Mouse (Mus musculus): ENCODE results near the gene Supt4a. TPM values are rescaled to one million over a fixed set of nuclear protein-coding genes. Genes with fewer than 3 reads are reported as not detected.

Gene Supt4a
- total RNA-seq, 2 experiments from 2014 or later, result 67.8 to 77.6 TPM

GRCm38 (mm10) chr11:87768745-87769144 is 31.4 kb downstream of the Supt4a start:
- DNase-seq, result no peak

- peak; percentile 88 for DNase-seq
Measured at GRCm38 (mm10) chr11:87770989-87771388, 33.6 kb downstream of the Supt4a start.

GRCm38 (mm10) chr11:87772354-87772753 is 35.0 kb downstream of the Supt4a start:
- DNase-seq, result no peak

- peak; percentile 75 for DNase-seq
Measured at GRCm38 (mm10) chr11:87778100-87778765, 40.9 kb downstream of the Supt4a start.

GRCm38 (mm10) chr11:87778915-87779314 is 41.6 kb downstream of the Supt4a start:
- no peak for DNase-seq

- peak; percentile 28 for DNase-seq
Measured at GRCm38 (mm10) chr11:87779392-87779791, 42.0 kb downstream of the Supt4a start.

- DNase-seq, result no peak
Measured at GRCm38 (mm10) chr11:87780130-87780529, 42.8 kb downstream of the Supt4a start.

GRCm38 (mm10) chr11:87790088-87790487 is 52.7 kb downstream of the Supt4a start:
- no peak for DNase-seq

Small RNA genes within 50 kb of the gene (microRNA-seq; reads per million reads assigned to microRNA genes)
- gene Mir142 (not detected), gene Mir142b (not detected)

Other genes starting within 250 kb of the Supt4a start
- not detected for gene Gm11492, start 170.9 kb upstream of the Supt4a start, total RNA-seq (2021)
- 10 to 100 TPM; 54.9 to 55.4 TPM for gene Sept4, start 168.6 kb upstream of the Supt4a start, total RNA-seq (2021)
- gene Mtmr4, start 145.4 kb upstream of the Supt4a start, total RNA-seq (2021), result 10 to 100 TPM; 23.9 to 28.4 TPM
- under 1 TPM; 0.12 TPM for gene Hsf5, start 120.4 kb upstream of the Supt4a start, total RNA-seq (2021)
- gene Rnf43, start 74.8 kb upstream of the Supt4a start, total RNA-seq (2021), result 1 to 10 TPM; 2.8 to 3.4 TPM
- 1 to 10 TPM; 1.8 to 4.2 TPM for gene Tspoap1, start 23.0 kb downstream of the Supt4a start, total RNA-seq (2021)
- 1 to 10 TPM; 4.8 to 6.2 TPM for gene Mpo, start 56.0 kb downstream of the Supt4a start, total RNA-seq (2021)
- gene Lpo, start 90.7 kb downstream of the Supt4a start, total RNA-seq (2021), result not detected
- gene Mks1, start 115.7 kb downstream of the Supt4a start, total RNA-seq (2021), result 10 to 100 TPM in 1 of 2 experiments, 1 to 10 TPM in 1; 9.1 to 12.8 TPM
- 1 to 10 TPM in 1 of 2 experiments, under 1 TPM in 1; 0.87 to 1.5 TPM for gene Epx, start 138.0 kb downstream of the Supt4a start, total RNA-seq (2021)
- not detected for gene Olfr462, start 154.7 kb downstream of the Supt4a start, total RNA-seq (2021)
- not detected for gene Olfr463, start 159.8 kb downstream of the Supt4a start, total RNA-seq (2021)
- gene Olfr464, start 183.4 kb downstream of the Supt4a start, total RNA-seq (2021), result not detected
- gene Dynll2, start 250.0 kb downstream of the Supt4a start, total RNA-seq (2021), result 100 to 1,000 TPM; 124 to 136 TPM

All from adrenal gland, postnatal 10 days (tissue).